Mouse (Mus musculus) kidney, adult 9 months (tissue): ENCODE data around the gene Tle3.

ENCODE experiments used
- DNase-seq: peaks from one replicate; pipeline ENCODE4 v3.0.0; 2022

Gene Tle3

DNA sequence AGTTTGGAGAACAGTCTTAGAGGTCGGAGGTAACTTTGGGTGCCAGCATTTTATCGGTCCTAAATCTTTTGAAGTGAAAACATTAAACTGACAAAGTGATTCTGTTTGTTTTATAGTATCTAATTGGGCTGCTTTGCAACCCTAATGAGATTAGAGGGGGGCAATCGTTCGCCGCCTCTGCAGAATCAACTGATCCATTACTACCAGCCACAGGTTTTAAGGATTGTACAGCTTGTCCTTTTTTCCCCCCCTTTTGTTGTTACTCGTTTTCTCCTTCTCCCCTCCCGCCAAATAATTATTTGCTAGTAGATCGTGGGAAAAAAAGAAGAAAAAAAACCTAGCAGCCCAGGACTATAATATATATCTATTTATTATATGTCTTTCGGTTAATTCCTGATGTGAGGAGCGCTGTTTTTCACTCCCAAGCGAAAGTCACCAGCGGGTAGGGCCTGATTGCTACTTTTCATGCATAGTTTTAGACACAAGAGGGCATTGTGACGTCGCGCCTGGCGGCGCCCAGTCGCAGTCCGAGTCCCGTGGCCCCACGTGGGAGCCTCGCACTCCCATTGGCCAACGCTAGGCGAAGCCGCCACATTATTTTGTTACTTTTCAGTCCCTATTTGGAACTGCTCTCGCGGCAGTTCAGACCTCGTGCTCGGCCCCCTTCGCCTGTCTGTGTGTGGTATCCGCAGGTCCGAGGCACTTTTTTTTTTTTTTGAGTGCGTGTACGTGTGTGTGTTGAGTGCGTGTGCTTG lies at the start of gene Tle3:
TSS of gene Tle3 (plus strand) at position 612 of the 755 bp plus-strand sequence.
- peak; percentile 99 for DNase-seq

DNA sequence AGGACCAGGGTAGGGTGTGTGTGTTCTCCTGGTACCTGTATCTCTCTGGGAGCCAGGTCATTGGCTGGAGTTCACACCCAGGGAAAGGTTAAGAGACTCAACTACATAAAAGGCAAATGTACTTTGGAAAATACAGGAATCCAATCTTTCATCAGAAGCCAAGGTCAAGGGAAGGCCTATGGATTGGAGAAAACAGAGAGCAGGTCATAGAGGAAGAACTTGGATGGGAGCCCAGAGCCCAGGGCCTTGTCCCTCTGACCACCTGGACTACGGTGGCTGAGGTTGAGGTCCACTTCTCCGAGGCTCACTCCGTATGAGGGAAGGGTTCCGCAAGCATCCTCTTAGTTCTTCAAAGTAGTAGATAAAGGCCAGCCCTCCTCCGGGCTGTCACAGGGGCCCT lies 48.9 kb upstream of the Tle3 start:
- DNase-seq = peak; percentile 63

DNA sequence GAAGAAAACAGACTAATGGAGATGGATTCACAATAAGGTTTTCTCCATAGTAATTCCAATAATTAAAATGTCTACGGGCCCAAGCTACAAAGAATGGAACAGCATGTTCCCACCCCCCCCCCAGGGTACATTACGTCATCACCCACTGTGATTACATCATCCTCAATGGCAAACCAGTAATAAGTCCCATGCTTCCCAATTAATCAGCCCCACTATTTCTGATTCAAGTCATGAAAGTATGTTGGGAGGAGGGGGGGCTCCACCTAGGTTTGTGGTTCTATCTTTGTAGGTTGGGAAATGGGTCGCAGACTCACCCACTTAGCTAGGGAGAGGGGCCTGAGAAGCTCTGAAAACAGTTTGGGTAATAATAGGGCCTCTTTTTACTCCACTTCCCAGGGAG lies 48.3 kb upstream of the Tle3 start:
- no peak for DNase-seq

DNA sequence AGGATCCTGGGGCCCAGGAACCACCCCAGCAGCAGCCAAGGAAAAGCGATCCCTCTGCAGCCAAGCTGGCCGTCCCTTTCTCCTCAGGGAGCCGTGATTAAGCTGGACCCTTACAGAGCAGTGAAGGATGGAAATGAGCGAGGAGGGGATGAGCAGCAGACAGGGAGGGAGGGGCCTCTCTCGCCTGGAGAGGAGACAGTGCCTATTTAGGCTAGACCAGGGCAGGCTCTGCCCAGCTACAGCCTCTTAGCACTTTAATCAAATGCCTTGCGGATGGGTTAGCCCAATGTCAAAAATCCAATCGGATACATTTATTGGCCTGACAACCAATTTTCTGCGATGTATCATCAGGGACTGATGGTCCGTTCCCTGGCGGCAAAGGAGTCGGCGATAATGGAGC lies 47.8 kb upstream of the Tle3 start:
- DNase-seq = no peak

DNA sequence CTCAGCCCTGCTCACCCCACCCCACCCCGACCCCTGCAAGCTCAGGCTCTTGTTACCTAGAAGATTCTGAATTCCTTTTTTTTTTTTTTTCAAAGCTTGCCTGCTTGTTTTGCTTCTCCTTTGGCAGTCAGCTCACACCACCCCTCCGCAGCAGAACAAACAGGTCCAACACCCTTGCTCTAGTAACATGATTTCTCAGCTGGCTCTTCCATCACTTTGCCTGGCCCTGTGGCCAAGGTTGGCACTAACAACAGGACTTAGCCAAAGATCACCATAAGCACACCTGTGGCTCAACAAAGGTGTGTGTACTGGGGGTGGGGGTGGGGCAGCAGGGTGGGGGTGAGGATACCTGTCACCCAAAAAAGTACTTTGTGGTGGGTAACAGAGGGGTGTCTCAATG lies 47.2 kb upstream of the Tle3 start:
- DNase-seq = no peak

DNA sequence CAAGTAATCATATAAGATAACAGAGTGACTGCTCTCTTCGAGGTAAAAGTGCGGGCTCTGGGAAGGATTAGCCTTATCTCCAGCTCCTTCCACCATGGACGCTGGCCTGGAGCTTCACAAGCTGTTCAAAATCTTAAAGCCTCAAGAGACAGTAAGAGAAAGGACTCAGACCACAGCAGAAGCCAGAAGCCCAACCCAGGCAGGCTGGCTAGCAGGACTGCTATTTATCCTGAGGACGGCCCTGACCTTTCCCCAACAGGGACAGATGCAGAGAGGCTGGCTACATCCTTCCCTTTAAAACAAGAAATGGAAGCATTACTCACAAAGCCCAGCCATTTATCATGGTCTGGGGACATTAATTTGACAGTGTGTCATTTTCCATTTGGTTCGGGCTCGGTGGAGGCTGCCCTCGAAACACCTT lies 46.2 kb upstream of the Tle3 start:
- DNase-seq = peak; percentile 38

DNA sequence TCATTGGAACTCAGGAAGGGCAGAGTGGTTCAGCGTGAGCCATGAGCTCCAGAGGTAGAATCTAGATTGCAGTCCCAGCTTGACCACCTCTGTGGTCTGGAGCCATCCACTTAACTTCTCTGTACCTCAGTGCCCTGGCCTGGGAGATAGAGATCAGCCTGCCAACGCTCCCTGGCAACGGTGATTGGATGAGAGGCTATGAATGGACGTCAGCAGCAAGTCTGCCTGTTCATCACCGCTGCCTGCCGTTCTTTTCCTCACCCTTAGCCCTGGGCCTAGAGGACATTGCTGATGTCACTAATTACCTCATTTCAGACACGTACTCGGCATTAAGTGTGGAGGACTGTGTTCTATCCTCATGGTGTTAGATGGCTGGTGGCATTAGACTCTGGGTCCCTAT lies 45.2 kb upstream of the Tle3 start:
- no peak for DNase-seq

DNA sequence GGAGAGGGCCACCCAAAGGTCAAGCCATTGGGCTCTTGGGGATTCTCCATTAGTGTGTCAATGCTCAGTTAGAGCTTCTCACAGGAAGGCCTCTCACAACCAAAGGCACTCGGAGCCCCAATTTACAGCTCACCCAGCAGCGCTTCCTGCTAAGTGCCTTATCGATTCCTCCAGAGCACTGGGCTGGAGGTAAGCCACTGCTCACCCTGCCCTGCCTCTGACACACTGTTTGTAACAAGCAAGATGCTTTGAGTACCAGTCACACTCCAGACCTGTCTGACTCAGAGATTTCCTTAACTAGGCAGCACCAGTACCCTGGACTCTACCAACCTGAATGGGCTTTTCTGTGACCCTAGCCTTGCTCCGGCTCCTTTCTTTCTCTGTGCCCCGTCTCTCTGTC lies 44.0 kb upstream of the Tle3 start:
- no peak for DNase-seq

DNA sequence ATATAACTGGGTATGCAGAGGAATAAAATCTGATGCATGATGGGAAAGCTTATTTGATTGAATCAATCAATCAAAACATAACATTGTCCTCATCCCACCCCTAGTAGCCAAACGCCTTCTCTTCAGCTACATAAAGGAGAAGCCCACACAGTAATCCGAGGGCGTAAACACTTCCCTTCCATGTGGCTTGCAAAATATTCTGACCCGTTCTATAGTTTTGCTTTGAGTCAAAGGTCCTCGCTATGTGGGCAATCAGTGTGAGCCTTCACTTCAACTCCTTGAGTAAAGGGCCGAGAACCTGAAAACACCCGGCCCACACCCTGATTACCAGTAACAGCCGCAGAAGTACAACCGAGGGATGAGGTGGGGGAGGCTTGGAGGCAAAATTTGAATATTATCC lies 41.4 kb upstream of the Tle3 start:
- DNase-seq = no peak

DNA sequence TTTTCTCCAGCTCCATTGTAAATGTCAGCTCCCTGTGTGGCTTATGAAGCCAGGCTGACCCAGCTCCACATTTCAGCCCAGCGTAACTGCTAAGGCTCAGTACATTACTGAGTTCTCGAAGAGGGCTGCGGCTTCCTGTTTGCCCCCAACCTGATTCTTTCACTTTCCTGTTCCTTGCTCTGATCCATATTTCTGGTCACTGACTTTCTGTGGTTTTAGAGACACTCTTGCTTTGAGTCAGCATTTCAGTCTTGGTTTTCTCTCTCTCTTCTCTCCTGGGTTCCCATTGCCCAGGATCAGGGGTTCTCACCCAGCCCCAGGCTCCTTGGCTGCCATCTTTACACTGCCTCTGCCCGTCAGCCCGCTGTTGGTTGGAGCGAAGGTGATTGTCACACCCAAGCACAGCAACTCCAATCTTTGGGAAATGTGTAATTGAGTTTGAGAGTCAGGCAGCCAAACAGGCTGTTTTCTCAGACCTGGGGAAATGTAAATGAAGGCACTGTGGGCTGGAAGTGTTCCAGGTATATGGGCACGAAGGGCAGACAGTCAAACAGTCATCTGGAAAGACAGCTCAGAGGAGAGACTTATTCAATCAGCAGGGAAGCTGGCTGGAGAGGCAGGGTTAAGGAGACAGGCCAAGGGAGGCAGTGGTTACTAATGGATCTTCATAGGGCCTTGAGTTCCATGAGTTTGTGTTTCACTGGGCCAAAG lies 39.8 kb upstream of the Tle3 start:
- no peak for DNase-seq

DNA sequence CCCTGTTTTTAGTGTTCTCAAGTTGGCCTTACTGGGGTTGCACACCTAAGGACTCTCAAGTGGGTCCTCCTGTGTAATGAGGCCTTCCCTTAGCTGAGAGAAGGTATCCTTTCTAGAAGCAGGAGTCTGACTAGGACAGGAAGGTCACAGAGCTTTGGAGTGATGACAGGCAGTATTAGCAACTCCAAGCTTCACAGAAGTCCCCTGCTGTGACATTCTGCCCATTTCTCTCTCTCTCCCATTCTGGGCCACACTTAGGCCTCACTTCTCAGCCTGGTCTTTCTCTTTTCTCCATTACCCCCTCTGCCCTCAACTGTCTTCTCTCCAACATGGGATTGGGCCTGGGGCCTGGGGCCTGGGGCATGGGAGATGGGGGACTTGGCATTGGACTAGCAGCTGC lies 36.0 kb upstream of the Tle3 start:
- DNase-seq = no peak

DNA sequence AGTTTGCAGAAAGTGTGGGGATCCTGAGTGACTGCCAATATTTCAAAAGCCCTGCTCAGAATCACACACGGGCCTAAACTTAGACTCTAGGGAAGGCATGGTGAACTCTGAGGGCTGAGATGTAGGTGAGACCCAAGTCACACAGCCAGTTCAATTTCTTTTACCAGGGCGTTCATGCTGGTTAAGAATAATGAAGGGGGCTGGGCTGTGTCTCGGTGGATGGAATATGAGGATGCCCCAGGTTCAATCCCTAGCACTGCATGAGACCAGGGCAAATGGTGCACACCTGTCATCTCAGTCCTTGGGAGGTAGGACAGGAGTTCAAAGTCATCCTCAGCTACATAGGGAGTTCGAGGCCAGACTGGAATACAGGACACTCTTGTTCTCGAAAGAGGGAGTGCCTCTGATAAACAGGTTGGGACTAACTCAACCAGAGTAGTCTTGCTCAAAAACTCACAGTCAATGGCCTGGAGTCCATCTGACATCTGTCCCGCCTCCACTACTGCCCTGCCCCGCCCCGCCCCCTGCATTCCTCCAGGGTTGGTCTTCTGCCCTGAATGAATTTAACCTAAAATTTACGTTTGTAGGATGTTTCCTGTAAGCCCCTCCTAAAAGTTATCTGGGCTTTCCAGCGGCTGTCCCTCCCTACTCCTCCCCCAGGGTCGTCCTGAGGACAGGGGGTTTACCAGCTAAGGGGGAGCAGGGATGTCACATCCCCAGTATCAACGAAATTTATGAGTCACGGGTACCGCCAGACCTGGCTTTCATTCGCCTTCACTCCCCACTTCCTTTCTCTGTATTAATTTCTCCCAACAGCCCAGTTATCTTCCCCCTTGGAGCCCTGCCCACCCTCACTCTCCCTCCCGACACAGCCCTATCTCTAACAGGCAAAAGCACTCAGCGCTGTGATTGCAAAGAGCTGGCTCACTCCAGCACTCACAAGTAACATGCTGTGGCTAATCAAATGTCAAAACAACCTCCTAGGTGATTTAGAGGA lies 35.3 kb upstream of the Tle3 start:
- DNase-seq = no peak

DNA sequence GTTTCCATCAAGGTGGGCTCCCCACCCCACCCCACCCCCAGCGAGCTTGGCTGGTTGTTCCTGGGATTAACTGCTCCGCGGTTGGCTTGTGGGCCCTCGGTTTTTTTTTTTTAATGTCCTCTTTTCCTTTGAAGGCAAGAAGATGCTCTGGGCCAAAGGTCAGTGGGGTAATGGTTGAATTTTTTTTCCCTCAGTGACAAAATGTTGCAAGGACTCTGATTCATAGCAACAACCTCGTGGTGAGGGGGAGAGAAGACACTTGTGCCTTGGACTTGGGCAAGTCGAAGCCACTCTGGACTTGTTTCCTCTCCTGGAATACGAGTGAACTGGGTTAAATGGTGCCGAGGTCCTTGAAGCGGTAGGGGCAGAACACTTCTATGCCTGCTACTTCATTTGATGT lies 34.5 kb upstream of the Tle3 start:
- no peak for DNase-seq

DNA sequence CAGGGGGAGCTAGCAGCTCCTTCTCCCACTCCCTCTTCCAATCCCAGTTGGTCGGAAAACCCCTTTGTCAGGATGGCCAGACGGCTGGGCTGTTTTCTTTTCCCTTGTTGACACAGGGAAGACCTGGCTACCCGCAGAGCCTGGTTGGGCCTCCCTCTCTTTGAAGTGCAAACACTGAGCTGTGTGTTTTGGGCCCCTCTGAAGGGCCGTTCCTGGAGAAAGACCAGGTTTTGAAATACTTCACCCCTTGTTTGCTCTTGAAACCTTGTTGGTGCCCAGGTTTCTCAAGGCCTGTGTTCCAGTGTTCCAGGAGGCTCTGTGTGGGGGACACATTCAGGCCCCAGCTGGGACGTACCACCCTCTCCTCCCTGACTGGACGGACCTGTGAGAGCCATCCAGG lies 32.9 kb upstream of the Tle3 start:
- DNase-seq = no peak

DNA sequence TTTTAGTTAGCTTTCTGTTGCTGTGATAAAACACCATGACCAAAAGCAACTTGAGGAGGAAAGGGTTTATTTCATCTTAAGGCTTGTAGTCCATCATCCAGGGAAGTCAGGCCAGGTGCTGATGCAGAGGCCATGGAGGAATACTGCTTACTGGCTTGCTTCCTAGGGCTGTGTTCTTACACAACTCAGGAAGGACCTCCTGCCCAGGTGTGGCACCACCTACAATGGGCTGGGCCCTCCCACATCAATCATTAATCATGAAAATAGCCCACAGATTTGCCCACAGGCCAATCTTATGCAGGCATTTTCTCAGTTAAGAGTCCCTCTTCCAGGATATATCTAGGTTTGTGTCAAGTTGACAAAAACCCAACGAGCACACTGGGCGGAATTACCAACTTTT lies 31.8 kb upstream of the Tle3 start:
- peak; percentile 73 for DNase-seq

DNA sequence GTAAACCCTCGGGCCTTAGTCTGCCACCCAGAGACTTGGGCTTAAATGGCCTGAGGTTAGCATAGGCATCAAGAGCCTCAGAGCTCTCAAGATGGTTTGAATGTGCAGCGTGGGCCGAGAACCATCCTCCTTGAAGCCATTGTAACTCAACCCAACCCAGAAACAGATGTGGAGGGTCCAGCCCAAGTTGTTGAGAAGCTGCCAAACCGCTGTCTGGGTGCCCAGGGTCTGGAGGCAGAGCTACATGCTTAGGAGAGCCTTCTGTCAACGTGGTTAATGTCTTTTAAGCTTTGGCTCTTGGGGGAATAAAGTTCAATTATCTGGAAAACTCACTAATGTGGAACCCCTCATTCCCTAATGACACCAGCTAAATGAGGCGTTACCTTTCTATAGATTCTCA lies 29.9 kb upstream of the Tle3 start:
- DNase-seq = no peak

DNA sequence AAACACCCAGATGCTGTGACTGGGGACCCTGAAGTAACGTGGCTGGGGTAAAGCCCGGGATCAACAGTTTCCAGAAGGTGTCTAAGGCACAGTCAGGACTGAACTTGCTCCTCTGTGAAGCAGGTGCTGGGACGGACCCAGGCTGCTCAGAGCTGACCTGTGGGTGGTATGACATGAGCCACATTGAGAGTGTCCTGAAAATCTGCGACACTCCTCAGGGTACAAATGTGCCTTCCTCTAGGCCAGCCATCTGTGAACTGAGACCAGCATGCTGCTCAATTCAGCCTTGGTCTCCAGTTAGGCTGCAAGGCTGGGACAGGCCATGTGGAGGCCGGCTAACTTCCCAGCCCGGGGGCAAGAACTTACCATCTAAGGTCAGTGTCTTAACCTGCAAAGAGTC lies 27.5 kb upstream of the Tle3 start:
- no peak for DNase-seq

DNA sequence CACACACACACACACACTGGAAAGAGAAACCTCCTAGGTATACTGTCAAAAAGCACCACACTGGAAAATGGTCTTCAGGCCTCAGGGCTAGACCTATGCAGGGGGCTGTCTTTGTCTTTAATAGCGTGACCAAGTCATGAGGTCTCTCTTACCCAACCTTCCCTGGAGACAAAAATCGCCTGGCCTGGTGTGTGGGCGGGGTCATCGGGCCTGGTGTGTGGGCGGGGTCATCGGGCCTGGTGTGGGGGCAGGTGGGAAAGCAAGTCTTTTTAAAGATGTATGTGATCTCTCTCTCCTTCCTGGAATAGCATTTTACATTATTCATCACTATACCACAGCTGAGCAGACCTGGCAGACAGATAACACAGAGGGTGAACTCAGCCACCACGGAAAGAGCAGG lies 25.2 kb upstream of the Tle3 start:
- DNase-seq = no peak

DNA sequence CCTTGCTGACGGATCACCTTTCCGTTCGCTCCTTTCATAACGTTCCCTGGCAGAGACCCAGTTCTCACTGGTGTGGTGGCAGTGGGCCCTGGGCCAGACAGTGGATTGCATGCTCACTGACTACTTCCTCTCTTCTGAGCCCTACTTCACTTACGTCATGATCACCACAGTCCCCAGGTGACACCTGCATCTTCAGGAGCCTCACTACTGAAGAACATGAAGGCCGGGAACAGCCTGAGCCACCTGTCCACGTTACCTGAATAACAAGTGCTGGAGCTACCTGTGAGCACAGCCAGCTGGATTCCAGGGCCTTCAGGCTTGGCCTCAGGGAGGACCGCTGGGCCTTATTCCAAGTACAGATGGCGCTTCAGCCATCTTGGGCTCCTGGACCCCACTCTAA lies 24.1 kb upstream of the Tle3 start:
- DNase-seq = peak; percentile 48

DNA sequence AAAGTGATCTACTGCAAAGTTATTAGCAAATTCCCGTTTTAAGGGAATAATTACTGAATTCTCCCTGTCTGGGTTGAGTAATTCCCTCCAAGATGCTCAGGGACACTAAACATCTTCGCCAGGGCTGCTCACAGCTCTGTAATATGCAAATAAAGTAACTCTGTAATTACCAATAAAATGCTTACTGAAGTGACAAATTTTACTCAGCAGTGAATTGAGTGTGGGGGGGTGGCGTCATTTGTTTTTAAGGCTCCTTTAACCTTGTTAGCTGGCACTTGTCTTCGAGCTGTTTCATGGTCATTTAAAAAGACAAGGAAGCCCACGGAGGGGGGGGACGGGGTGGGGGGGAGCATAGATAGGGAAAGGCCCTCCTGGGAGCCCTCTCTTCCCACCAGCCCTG lies 23.6 kb upstream of the Tle3 start:
- no peak for DNase-seq

DNA sequence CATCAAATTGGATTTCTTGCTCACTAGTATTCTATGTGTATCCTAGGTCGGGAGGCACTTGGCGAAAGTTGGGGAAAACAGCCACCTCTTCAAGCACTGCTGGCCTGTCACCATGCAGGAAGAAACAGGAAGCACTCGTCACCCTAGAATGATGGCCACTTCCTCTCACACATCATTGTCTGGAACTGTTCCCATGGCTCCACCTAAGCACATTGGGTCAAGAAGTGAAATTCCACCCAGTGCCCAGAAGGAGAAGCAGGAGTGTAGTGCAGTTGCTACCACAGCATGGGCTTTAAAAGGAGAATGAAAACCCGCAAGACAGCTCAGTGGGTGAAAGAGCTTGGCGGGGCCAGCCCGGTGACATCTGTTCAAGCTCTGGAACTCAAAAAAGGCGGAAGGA lies 22.5 kb upstream of the Tle3 start:
- DNase-seq = peak; percentile 82

DNA sequence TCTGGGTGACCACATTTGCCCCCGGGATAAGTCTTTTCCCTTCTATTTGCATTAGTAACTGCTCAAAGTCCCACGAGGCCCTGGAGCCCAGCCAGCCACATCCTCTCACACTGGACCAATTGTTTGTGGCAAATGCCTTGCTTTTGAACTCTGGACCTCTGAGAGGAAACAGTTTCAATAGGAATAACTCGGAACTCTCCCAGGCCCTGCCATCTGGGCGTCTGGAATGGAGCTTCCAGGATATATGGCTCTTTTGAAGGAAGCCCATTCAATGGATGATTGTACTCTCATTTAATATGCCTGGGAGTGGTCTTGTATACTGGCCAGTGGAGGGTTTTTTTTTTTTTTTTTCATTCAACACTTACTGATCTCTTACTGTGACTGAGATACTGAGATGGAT lies 21.0 kb upstream of the Tle3 start:
- DNase-seq = peak; percentile 94

DNA sequence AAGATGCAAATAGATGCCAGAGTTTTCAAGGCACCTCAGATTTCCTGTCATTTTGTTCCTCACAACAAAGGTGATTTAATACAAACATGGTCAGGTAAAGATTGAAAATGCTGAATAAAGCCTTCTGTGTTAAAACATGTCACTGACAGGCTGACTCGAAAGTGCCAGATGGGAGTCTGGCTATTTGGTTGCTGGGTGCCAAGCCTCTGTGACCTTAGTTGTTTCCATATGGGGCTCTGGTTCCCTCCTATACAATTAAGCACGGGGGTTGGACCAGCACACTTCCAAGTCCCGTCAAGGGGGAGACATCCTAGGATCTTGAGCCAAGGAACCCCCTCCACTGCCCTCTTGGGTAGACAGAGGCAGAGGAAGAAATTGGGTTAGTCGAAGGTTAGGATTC lies 13.2 kb upstream of the Tle3 start:
- DNase-seq = no peak

DNA sequence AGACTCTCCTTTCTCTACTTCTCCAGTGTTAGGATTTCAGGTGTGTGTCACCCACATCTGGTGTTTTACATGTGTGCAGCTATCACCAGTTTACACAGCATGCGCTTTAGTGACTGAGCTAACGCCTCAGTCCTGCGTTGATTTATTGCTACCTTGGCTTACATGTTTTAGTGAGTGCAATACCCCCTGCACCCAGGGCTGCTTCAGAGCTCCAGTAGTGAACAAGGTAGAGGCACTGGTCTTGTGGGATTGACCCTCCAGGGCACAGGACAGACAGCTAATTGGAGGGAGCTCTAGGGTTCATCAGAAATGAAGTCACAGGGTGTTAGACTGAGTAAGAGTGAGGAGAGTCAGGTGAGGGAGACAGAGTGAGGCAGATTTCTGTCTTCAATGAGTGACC lies 12.4 kb upstream of the Tle3 start:
- DNase-seq = no peak
